Mouse (Mus musculus) adrenal gland, postnatal 14 days (tissue): ENCODE measurements around the gene Usp54. TPM values are rescaled to one million over a fixed set of nuclear protein-coding genes. Genes with fewer than 3 reads are reported as not detected.

Experiments
- DNase-seq: peaks from one replicate; pipeline ENCODE4 v3.0.0; 2021; ENCODE audit warnings: mixed read lengths
- microRNA-seq, 2 experiments: library from miRNA; unstranded; fragments of <30 nt; microRNA quantifications; one replicate each; pipeline ENCODE4 v1.2.0; 2021
- total RNA-seq: library from RNA; stranded (reverse); gene quantifications from 2 replicates; pipeline ENCODE4 v1.2.3, GENCODE M21; 2021

Usp54 gene
- total RNA-seq, 1 experiment from 2014 or later: 13.5 TPM

GRCm38 (mm10) chr14:20499982-20500381 lies 140.9 kb downstream of the Usp54 start:
- DNase-seq: no peak

Small RNA genes lying within 50 kb of the gene (microRNA-seq; reads per million reads assigned to microRNA genes)
- 0 to 0.85 reads per million in 2 experiments for gene Mir6946

Other genes starting within 250 kb of the Usp54 start
- gene Mrps16, start 247.4 kb downstream of the Usp54 start, total RNA-seq: 83.3 and 86.4 TPM in 2 replicates
- 1.1 and 2.0 TPM in 2 replicates for gene Cfap70, start 188.8 kb downstream of the Usp54 start, total RNA-seq
- 67.7 and 72.5 TPM in 2 replicates for gene Anxa7, start 160.9 kb downstream of the Usp54 start, total RNA-seq
- gene Mss51, start 144.2 kb downstream of the Usp54 start, total RNA-seq: 0.74 and 1.1 TPM in 2 replicates
- gene Ppp3cb, start 94.5 kb downstream of the Usp54 start, total RNA-seq: 62.6 and 71.6 TPM in 2 replicates
- not detected in 2 replicates for gene Myoz1, start 15.5 kb upstream of the Usp54 start, total RNA-seq
- gene Synpo2l, start 27.3 kb upstream of the Usp54 start, total RNA-seq: 0.19 and 0.71 TPM in 2 replicates
- gene Sec24c, start 33.2 kb upstream of the Usp54 start, total RNA-seq: 137 and 149 TPM in 2 replicates
- gene Fut11, start 53.9 kb upstream of the Usp54 start, total RNA-seq: 17.0 and 18.7 TPM in 2 replicates
- 84.1 and 98.3 TPM in 2 replicates for gene Chchd1, start 61.9 kb upstream of the Usp54 start, total RNA-seq
- gene Zswim8, start 66.5 kb upstream of the Usp54 start, total RNA-seq: 96.1 and 101 TPM in 2 replicates
- gene Ndst2, start 93.5 kb upstream of the Usp54 start, total RNA-seq: 27.6 and 31.4 TPM in 2 replicates
- 44.5 and 45.6 TPM in 2 replicates for gene Camk2g, start 153.0 kb upstream of the Usp54 start, total RNA-seq
- 26.3 and 60.1 TPM in 2 replicates for gene Plau, start 195.6 kb upstream of the Usp54 start, total RNA-seq